Mouse (Mus musculus) embryonic stem cell, embryonic (primary cell): Measurements from ENCODE around the gene Ankrd61.

Experiments used
- CTCF ChIA-PET, 4 experiments: fragments of 300-600 bp in 2 of 4; fragments of 350-600 bp in 2 of 4; sonication (Branson Sonifier 250); formaldehyde crosslinking; loops; one replicate each; lab custom pipeline; 2022; ENCODE audit warnings: inconsistent platforms in 2 of 4; lab: Charles Lee
- POLR2A ChIA-PET, 4 experiments: fragments of 300-600 bp in 2 of 4; fragments of 350-600 bp in 2 of 4; sonication (Branson Sonifier 250); formaldehyde crosslinking; loops; one replicate each; lab custom pipeline; 2022; ENCODE audit warnings: antibody characterized with exemption in 4 of 4, inconsistent platforms in 1 of 4; lab: Charles Lee

Ankrd61 gene

GRCm38 (mm10) chr5:143897635-143898330 lies at the start of gene Ankrd61:
Gene Ankrd61, minus strand, starts transcription at chr5:143897685.
- CTCF ChIA-PET, result interaction anchor here (0.6 to 1.3 kb wide), 7 partner anchors 12 to 501 kb away, joined by 3 to 4 read pairs (median 3); partner anchors contain the start of genes Aimp2 (in 2 of the 4) and Pms2 (in 2 of the 4)
- POLR2A ChIA-PET, result interaction anchor here in 3 of 4 experiments (0.5 to 1.9 kb wide), 6 partner anchors 12 to 539 kb away, joined by 3 to 10 read pairs (median 4); partner anchors contain the start of genes Aimp2 (in 2 of the 3) and Pms2 (in 2 of the 3)

- ChIA-PET POLR2A (no interaction called here), CTCF (interaction anchor here in 1 of 4 experiments (2.1 kb wide), 1 partner anchor 31 kb away, joined by 6 read pairs; no protein-coding TSS in a partner anchor)
Measured at GRCm38 (mm10) chr5:143943231-143944125, 46.0 kb upstream of the Ankrd61 start.

GRCm38 (mm10) chr5:143941588-143941987 lies 44.1 kb upstream of the Ankrd61 start:
- CTCF ChIA-PET, result interaction anchor here in 1 of 4 experiments (0.8 to 1.2 kb wide), 3 partner anchors 9 to 58 kb away, joined by 3 to 4 read pairs (median 3); partner anchors contain the start of gene Rsph10b
- POLR2A ChIA-PET, result interaction anchor here in 3 of 4 experiments (0.5 to 2.1 kb wide), 10 partner anchors 8 to 1356 kb away, joined by 3 to 8 read pairs (median 3); partner anchors contain the start of genes Rsph10b (in 2 of the 3) and Usp42 (in 1 of the 3)

- POLR2A ChIA-PET, result interaction anchor here in 1 of 4 experiments (1.4 kb wide), 1 partner anchor 27 kb away, joined by 3 read pairs; no protein-coding TSS in a partner anchor
- CTCF ChIA-PET, result interaction anchor here in 1 of 4 experiments (0.9 kb wide), 1 partner anchor 39 kb away, joined by 3 read pairs; no protein-coding TSS in a partner anchor
Measured at GRCm38 (mm10) chr5:143936156-143936555, 38.7 kb upstream of the Ankrd61 start.

- CTCF ChIA-PET, result interaction anchor here in 3 of 4 experiments (0.9 to 2.6 kb wide), 7 partner anchors 12 to 66 kb away, joined by 3 to 19 read pairs (median 8); no protein-coding TSS in a partner anchor
- POLR2A ChIA-PET, result interaction anchor here in 3 of 4 experiments (0.7 to 2.3 kb wide), 11 partner anchors 7 to 611 kb away, joined by 3 to 18 read pairs (median 4); partner anchors contain the start of genes Aimp2 (in 1 of the 3), Ankrd61 (in 1 of the 3) and Pms2 (in 1 of the 3)
Measured at GRCm38 (mm10) chr5:143933875-143934274, 36.4 kb upstream of the Ankrd61 start.

GRCm38 (mm10) chr5:143933414-143933813 lies 35.9 kb upstream of the Ankrd61 start:
- ChIA-PET POLR2A (interaction anchor here (0.7 to 2.3 kb wide), 21 partner anchors 8 to 612 kb away, joined by 3 to 18 read pairs (median 4); partner anchors contain the start of genes Aimp2 (in 2 of the 4), Pms2 (in 2 of the 4), Ankrd61 (in 1 of the 4) and Ccz1 (in 1 of the 4)), CTCF (interaction anchor here (0.5 to 2.6 kb wide), 14 partner anchors 13 to 366 kb away, joined by 3 to 19 read pairs (median 4); partner anchors contain the start of genes Aimp2 (in 2 of the 4) and Pms2 (in 2 of the 4))

- CTCF ChIA-PET, result interaction anchor here in 3 of 4 experiments (0.5 to 2.6 kb wide), 18 partner anchors 9 to 671 kb away, joined by 3 to 19 read pairs (median 4); partner anchors contain the start of genes Aimp2 (in 2 of the 3) and Pms2 (in 2 of the 3)
- POLR2A ChIA-PET, result interaction anchor here (0.6 to 2.3 kb wide), 25 partner anchors 8 to 613 kb away, joined by 3 to 18 read pairs (median 4); partner anchors contain the start of genes Aimp2 (in 3 of the 4), Pms2 (in 3 of the 4), Ccz1 (in 1 of the 4) and Cyth3 (in 1 of the 4)
Measured at GRCm38 (mm10) chr5:143932831-143933230, 35.3 kb upstream of the Ankrd61 start, which contains the start of gene Rsph10b. Gene Rsph10b, plus strand, starts transcription at chr5:143933035.

- POLR2A ChIA-PET, result interaction anchor here (0.6 to 2.3 kb wide), 30 partner anchors 8 to 544 kb away, joined by 3 to 18 read pairs (median 4); partner anchors contain the start of genes Aimp2 (in 4 of the 4), Pms2 (in 4 of the 4), Ccz1 (in 1 of the 4) and Cyth3 (in 1 of the 4)
- CTCF ChIA-PET, result interaction anchor here in 3 of 4 experiments (0.6 to 2.6 kb wide), 17 partner anchors 9 to 863 kb away, joined by 3 to 19 read pairs (median 4); partner anchors contain the start of genes Aimp2 (in 1 of the 3) and Pms2 (in 1 of the 3)
Measured at GRCm38 (mm10) chr5:143931863-143932580, 34.5 kb upstream of the Ankrd61 start.

- POLR2A ChIA-PET, result interaction anchor here in 2 of 4 experiments (0.7 to 1.7 kb wide), 6 partner anchors 10 to 369 kb away, joined by 3 to 4 read pairs (median 3); no protein-coding TSS in a partner anchor
Measured at GRCm38 (mm10) chr5:143930656-143931055, 33.2 kb upstream of the Ankrd61 start.

GRCm38 (mm10) chr5:143929291-143929690 lies 31.8 kb upstream of the Ankrd61 start:
- ChIA-PET POLR2A (interaction anchor here in 1 of 4 experiments (1.2 kb wide), 1 partner anchor 55 kb away, joined by 6 read pairs; no protein-coding TSS in a partner anchor), CTCF (no interaction called here)

More at GRCm38 (mm10) chr5:143930656-143931055, 33.2 kb upstream of the Ankrd61 start:
- CTCF ChIA-PET, result interaction anchor here in 2 of 4 experiments (0.5 to 0.6 kb wide), 2 partner anchors 48 to 112 kb away, joined by 4 to 5 read pairs; no protein-coding TSS in a partner anchor

- ChIA-PET CTCF (interaction anchor here in 1 of 4 experiments (0.5 kb wide), 1 partner anchor 211 kb away, joined by 5 read pairs; no protein-coding TSS in a partner anchor), POLR2A (interaction anchor here in 1 of 4 experiments (0.7 kb wide), 1 partner anchor 463 kb away, joined by 3 read pairs; no protein-coding TSS in a partner anchor)
Measured at GRCm38 (mm10) chr5:143927875-143928274, 30.4 kb upstream of the Ankrd61 start, which contains the start of gene Gm42421. Gene Gm42421, plus strand, starts transcription at chr5:143928175.

- POLR2A ChIA-PET, result interaction anchor here in 2 of 4 experiments (0.6 to 4.1 kb wide), 8 partner anchors 8 to 620 kb away, joined by 3 to 18 read pairs (median 4); partner anchors contain the start of genes Aimp2 (in 2 of the 2), Pms2 (in 2 of the 2) and Rsph10b (in 1 of the 2)
- CTCF ChIA-PET, result interaction anchor here in 2 of 4 experiments (0.5 to 1.0 kb wide), 3 partner anchors 50 to 931 kb away, joined by 3 to 7 read pairs (median 3); no protein-coding TSS in a partner anchor
Measured at GRCm38 (mm10) chr5:143924781-143925452, 27.4 kb upstream of the Ankrd61 start.

GRCm38 (mm10) chr5:143918120-143918519 lies 20.6 kb upstream of the Ankrd61 start:
- ChIA-PET CTCF (interaction anchor here in 1 of 4 experiments (1.5 kb wide), 1 partner anchor 13 kb away, joined by 3 read pairs; no protein-coding TSS in a partner anchor), POLR2A (interaction anchor here in 1 of 4 experiments (0.7 to 1.6 kb wide), 3 partner anchors 80 to 199 kb away, joined by 3 to 5 read pairs (median 4); partner anchors contain the start of gene Ccz1)

GRCm38 (mm10) chr5:143917418-143917817 lies 19.9 kb upstream of the Ankrd61 start:
- ChIA-PET CTCF (interaction anchor here (0.6 to 2.2 kb wide), 9 partner anchors 14 to 350 kb away, joined by 3 to 8 read pairs (median 5); partner anchors contain the start of gene Rsph10b (in 1 of the 4)), POLR2A (interaction anchor here in 2 of 4 experiments (0.6 to 1.6 kb wide), 5 partner anchors 8 to 200 kb away, joined by 3 to 5 read pairs (median 3); partner anchors contain the start of gene Ccz1 (in 1 of the 2))
